Mouse (Mus musculus): ENCODE results near the gene Edc4. TPM values are rescaled to one million over a fixed set of nuclear protein-coding genes. Genes with fewer than 3 reads are reported as not detected.

Edc4 gene
- total and polyA plus RNA-seq, 3 experiments: 28.7 to 46.4 (median 41.6) TPM

GRCm38 (mm10) chr8:105852146-105852729 lies 28.4 kb upstream of the Edc4 start:
- no peaks in the 10 kb centered on the region for H3K27me3 ChIP-seq (replicated peaks)
- 0 out of 2 replicates have a peak overlapping the region, but pooled peaks have one; percentile 52 for H3K4me2 ChIP-seq (ENCODE audit: insufficient read depth, low read depth, poor library complexity, severe bottlenecking)
- no peaks in the 10 kb centered on the region for H3K9me3 ChIP-seq (replicated peaks; ENCODE audit: low read length)
- dilution Hi-C loops (cut with MboI; ENCODE audit: extremely low pct_ligation_motif_present, extremely low pct_unique_long_range_greater_than_20kb, low sequenced_read_pairs) (no loop called here), in situ Hi-C loops (cut with MboI; ENCODE audit: low pct_ligation_motif_present, low pct_unique_long_range_greater_than_20kb, low sequenced_read_pairs) (no loop called here)
- peaks cover 20% of the 10 kb centered on the region for H3K79me2 ChIP-seq (replicated peaks; ENCODE audit: control insufficient read depth, extremely low read depth, insufficient read depth, poor library complexity, severe bottlenecking)
- no peak for DNase-seq (ENCODE audit: extremely low read depth)
- peaks cover 3 to 30% of the 10 kb centered on the region in 2 experiments; a peak in 2 of 4 replicates for H3K4me1 ChIP-seq (ENCODE audit: control insufficient read depth in 1 of 2, insufficient read depth in 2 of 2)
- H3K36me3 ChIP-seq (replicated peaks in 1 of 2; ENCODE audit: control insufficient read depth in 1 of 2, insufficient read depth in 1 of 2, low read length in 1 of 2): peaks cover 15 to 25% of the 10 kb centered on the region in 2 experiments
- peak overlapping the region in 2 of 3 experiments; percentile 70 to 81 for H3K4me3 ChIP-seq (replicated peaks in 1 of 3; ENCODE audit: low read depth in 2 of 3, low read length in 2 of 3, poor library complexity in 1 of 3)
- no peak overlapping the region for H3K9ac ChIP-seq (ENCODE audit: insufficient read depth, low read depth)
- TF ChIP-seq KAT2A (IDR thresholded peaks at IDR 0.05; ENCODE audit: insufficient replicate concordance, low read length) (no peak), BHLHE40 (IDR thresholded peaks at IDR 0.05; ENCODE audit: low read depth, low read length) (no peak), SMC3 (IDR thresholded peaks at IDR 0.05; ENCODE audit: low read depth, low read length) (no peak), ZC3H11A (IDR thresholded peaks at IDR 0.05; ENCODE audit: low read depth, low read length) (no peak), JUND (conservative IDR thresholded peaks at IDR 0.05; ENCODE audit: low read depth, low read length) (no peak), NRF1 (IDR thresholded peaks at IDR 0.05; ENCODE audit: low read depth, low read length) (no peak), ZKSCAN1 (IDR thresholded peaks at IDR 0.05; ENCODE audit: borderline replicate concordance, low read depth, low read length) (no peak)
- H3K27ac ChIP-seq (ENCODE audit: insufficient read depth, low read depth): no peak overlapping the region

GRCm38 (mm10) chr8:105853178-105853577 lies 27.5 kb upstream of the Edc4 start, which contains the start of gene Cenpt:
Gene Cenpt (minus strand): TSS chr8:105853278.
- in situ Hi-C loops (cut with MboI; ENCODE audit: low pct_ligation_motif_present, low pct_unique_long_range_greater_than_20kb, low sequenced_read_pairs) (no loop called here), dilution Hi-C loops (cut with MboI; ENCODE audit: extremely low pct_ligation_motif_present, extremely low pct_unique_long_range_greater_than_20kb, low sequenced_read_pairs) (no loop called here)
- no peaks in the 10 kb centered on the region for H3K27me3 ChIP-seq (replicated peaks)
- H3K4me1 ChIP-seq (ENCODE audit: control insufficient read depth in 1 of 2, insufficient read depth in 2 of 2): peaks cover 7 to 39% of the 10 kb centered on the region in 2 experiments; a peak in 3 of 4 replicates
- peaks cover 28% of the 10 kb centered on the region for H3K79me2 ChIP-seq (replicated peaks; ENCODE audit: control insufficient read depth, extremely low read depth, insufficient read depth, poor library complexity, severe bottlenecking)
- no peak within 1 kb of the TSS for H3K9ac ChIP-seq (ENCODE audit: insufficient read depth, low read depth)
- peak within 1 kb of the TSS in 1 of 3 experiments; percentile 81 for H3K4me3 ChIP-seq (replicated peaks in 1 of 3; ENCODE audit: low read depth in 2 of 3, low read length in 2 of 3, poor library complexity in 1 of 3)
- no peak within 1 kb of the TSS for H3K27ac ChIP-seq (ENCODE audit: insufficient read depth, low read depth)
- 0 out of 2 replicates have a peak within 1 kb of the TSS, but pooled peaks have one; percentile 52 for H3K4me2 ChIP-seq (ENCODE audit: insufficient read depth, low read depth, poor library complexity, severe bottlenecking)
- H3K9me3 ChIP-seq (replicated peaks; ENCODE audit: low read length): no peaks in the 10 kb centered on the region
- H3K36me3 ChIP-seq (replicated peaks in 1 of 2; ENCODE audit: control insufficient read depth in 1 of 2, insufficient read depth in 1 of 2, low read length in 1 of 2): peaks cover 13 to 22% of the 10 kb centered on the region in 2 experiments
- TF ChIP-seq TBP (conservative IDR thresholded peaks at IDR 0.05; ENCODE audit: low read depth, low read length) (no peak), UBTF (IDR thresholded peaks at IDR 0.05; ENCODE audit: low read depth, low read length) (no peak), MXI1 (IDR thresholded peaks at IDR 0.05; ENCODE audit: low read depth, low read length) (no peak), ZMIZ1 (IDR thresholded peaks at IDR 0.05; ENCODE audit: low read depth, low read length) (no peak), NELFE (IDR thresholded peaks at IDR 0.05; ENCODE audit: low read depth, low read length) (no peak), RAD21 (IDR thresholded peaks at IDR 0.05; ENCODE audit: low read depth, low read length) (no peak), E2F4 (IDR thresholded peaks at IDR 0.05; ENCODE audit: insufficient replicate concordance, low read depth, low read length) (no peak), ZNF384 (IDR thresholded peaks at IDR 0.05; ENCODE audit: low read depth, low read length) (no peak), ETS1 (conservative IDR thresholded peaks at IDR 0.05; ENCODE audit: low read depth, low read length) (no peak), BHLHE40 (IDR thresholded peaks at IDR 0.05; ENCODE audit: low read depth, low read length) (no peak), EP300 (IDR thresholded peaks at IDR 0.05; ENCODE audit: low read length) (no peak), USF2 (conservative IDR thresholded peaks at IDR 0.05; ENCODE audit: low read depth, low read length) (no peak), RCOR1 (conservative IDR thresholded peaks at IDR 0.05; ENCODE audit: low read depth, low read length) (no peak), PAX5 (IDR thresholded peaks at IDR 0.05; ENCODE audit: low read length) (no peak), ZKSCAN1 (IDR thresholded peaks at IDR 0.05; ENCODE audit: borderline replicate concordance, low read depth, low read length) (no peak)
- no peak for DNase-seq (ENCODE audit: extremely low read depth)

All from CH12.LX (cell line).